Mouse (Mus musculus): ENCODE measurements around the gene Foxo3. TPM values are rescaled to one million over a fixed set of nuclear protein-coding genes. Genes with fewer than 3 reads are reported as not detected.

Foxo3 gene
- total RNA-seq, 2 experiments from 2014 or later = 56.9 to 78.5 TPM

DNA sequence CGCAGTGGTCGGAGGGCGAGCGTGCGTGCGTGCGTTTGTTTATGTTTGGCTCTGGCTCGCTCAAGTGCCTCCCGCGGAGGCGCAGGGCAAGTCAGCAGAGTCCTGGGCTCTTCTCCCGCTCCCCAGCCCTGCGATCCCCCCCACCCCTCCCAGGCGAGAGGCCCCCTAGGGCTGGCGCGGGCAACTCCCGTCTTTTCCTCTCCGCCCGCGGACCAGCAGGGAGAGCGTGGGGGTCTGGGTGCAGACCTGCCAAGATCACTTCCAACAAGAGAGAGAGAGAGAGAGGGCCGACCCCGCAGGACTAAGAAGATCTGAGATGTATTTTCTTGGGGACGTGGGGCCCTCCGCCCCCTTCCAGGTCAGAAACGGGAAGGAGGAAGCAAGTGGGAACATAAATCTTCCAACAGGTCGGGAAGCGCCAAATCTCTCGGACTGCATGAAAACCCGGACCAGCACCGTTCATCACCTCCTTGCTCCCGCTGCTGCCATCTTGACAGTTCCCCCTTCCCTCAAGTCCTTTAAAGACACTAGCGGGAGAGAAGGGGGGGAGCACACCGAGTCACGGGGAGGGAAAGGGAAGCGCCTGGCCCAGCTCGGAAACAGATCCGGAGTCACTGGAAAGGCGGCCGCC, 569 bp downstream of the Foxo3 start:
- DNase-seq = no peak

DNA sequence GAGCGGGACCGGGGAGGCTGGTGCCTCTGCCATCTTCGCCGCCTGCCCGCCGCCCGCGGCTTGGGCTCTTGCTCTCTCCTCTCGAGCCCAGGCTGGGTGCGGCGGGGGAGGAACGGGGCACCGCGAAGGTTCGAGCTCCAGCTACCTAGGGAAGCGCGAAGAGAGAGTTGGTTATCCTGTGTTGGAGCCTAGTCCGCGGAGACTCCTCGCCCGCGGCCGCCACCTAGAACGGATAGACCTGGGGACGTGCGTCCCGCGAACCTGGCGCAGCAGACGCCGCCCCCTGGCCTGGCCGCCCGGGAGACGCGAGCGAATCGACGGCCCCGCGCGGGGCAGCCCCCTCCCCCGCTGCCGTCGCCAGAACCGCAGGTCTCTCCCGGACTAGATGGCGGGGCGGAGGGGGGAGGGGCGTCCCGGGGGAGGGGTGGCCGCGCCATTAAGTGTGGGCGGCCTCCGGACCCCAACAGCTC, 1.1 kb downstream of the Foxo3 start:
- peak; percentile 67 to 77 for DNase-seq

DNA sequence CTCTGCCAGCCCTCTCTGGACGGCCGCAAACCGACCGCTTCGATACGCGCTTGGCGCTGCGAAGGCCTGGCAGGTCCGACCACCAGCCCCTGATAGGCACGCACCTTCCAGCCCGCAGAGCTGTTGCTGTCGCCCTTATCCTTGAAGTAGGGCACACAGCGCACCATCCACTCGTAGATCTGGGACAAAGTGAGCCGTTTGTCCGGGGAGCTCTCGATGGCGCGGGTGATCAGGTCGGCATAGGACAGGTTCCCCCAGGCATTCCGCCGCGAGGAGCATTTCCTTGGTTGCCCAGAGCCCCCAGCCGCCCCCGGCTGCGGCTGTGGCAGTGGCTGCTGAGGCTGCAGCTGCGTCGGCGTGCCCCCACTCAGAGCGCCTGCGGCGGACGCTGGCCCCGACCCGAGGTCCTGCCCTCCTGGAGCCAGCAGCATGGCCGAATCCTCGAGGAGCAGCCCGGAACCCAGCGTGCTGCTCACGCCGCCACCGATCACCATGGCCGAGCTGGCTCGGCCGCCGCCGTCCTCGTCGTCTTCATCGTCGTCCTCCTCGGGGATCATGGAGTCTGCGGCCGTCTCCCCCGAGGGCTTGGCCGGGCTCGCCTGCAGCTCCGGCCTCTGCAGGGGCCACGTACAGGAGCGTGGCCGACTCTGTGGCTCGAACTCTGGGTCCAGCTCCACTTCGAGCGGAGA, 1.7 kb downstream of the Foxo3 start:
- peak; percentile 46 to 48 for DNase-seq

DNA sequence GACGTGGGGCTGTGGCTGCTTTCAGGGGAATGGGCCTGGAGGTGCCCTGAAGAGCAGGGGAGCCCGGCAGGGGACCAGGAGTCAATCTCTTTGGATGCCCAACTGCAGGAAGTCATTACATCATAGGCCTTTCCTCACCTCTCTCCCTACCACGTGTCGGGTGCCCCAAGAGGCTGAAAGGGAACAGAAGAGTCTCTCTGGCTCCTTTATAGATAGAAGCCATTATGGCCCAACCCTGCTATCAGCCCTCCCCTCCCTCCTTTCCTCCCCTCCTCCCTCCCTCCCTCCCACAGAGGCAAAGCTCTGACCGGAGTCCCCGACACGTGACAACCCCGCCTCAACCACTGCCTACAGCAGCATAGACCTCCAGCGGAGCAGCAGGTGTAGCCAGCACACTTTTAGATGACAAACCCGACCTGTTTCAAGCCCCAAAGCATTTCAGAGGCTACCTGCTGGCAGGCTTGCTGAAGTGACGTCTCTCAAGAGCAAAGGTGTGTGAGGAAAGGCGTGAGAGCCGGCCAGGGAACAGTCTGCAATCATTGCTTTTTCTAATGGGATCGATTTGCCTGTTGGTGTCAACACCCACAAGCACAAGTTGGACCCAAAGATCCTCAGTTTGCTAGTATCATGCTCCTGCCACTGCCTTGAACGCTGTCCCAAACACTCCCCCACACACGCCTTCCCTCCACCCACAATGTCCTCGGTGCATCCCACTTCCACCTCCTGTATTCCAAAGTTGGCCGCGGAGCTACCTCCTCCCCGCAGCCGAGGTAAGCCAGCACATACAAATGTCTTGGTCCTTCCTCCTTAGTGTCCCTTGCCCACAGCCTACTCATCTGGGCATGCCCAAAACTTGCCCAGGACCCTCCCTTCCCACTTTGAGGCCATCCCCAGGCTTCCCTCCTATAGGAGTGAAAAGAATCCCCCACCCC, 2.5 kb downstream of the Foxo3 start:
- peak; percentile 51 for DNase-seq

DNA sequence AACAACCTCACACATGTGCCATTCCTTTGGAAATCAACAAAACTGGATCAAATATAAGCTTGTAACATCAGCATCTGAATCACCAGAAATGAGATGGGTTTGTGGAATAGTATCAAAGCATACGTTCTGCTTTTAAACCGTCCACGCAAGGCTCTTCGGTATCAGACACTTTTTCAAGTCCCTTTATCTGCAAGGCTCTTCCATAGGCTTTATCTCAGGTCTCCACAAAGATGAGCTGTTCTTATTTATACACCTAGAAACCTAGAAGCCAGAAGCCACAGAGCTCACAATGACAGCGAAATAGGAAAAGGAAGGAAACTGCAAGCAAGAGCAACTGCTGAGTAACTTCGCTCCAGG, 3.2 kb downstream of the Foxo3 start:
- DNase-seq = no peak

DNA sequence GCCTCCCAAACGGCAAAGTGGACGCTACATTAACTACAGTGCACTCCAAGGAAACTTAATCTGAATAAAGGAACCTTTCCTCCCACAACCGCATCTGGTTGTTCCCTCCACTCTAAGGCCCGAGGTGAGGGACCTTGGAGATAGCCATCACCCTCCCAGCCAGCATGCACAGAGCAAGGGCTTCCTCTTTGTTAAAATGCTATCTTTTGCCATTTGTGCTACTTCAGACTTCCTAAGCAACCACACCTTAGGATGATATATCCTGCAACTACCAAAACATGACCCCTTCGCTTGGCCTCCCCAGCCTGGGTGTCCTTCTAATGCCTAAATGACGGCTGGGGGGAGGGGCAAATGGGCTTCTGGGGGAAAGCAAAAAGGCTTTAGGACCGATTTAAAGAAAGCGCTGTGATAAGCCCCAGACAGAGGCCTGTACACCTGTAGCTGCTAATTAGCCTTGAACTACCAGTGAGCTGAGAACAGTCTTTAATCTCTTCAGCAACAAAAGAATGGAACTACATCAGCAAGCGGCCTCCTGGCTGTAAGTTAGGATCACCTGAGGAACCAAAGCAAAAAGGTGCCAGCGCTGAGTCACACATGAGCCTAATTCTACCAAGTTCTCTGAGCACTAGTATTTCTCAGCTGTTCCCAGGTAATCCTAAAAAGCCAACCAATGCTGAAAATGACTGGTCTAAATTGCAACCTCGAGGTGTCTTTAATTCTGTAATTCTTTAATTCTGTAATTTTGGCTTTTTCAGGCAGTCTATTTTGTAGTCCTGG, 4.9 kb downstream of the Foxo3 start:
- DNase-seq = no peak

DNA sequence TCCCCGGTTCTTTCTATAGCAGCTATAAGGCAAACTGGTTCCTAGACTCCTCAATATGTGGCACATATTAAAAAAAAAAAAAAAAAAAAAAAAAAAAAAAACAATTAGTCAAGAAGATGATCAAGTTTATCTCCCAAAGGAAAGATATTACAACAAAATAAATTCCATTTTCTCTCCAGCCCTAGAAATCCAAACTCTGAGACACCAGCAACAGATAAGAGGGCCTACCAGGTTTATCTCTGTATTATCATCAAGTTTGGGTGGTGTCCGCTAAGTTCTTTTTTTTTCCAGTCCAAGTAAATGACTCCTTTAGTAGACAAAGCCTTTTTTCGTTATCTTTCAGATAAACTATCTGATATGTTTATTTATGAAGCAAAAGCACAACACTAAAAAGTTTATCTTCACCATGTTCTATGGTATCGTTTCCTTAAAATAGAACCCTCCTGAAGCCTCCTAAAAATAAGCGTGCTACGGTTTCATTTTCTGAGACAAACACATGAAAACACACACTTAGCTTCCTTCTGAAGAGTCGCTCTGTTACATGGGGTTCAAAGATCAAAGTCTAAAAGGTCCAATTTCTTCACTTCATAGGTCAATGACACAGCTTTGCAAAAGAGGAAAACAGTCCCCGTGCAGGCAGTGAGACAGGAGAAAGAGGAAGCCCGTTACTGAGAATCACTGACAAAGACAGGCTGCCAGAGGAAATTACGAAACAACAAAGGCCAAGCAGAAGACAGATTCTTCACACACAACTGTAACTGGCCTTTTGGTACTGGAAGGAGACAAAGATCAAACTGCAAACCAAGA, 6.1 kb downstream of the Foxo3 start:
- peak; percentile 48 to 49 for DNase-seq

DNA sequence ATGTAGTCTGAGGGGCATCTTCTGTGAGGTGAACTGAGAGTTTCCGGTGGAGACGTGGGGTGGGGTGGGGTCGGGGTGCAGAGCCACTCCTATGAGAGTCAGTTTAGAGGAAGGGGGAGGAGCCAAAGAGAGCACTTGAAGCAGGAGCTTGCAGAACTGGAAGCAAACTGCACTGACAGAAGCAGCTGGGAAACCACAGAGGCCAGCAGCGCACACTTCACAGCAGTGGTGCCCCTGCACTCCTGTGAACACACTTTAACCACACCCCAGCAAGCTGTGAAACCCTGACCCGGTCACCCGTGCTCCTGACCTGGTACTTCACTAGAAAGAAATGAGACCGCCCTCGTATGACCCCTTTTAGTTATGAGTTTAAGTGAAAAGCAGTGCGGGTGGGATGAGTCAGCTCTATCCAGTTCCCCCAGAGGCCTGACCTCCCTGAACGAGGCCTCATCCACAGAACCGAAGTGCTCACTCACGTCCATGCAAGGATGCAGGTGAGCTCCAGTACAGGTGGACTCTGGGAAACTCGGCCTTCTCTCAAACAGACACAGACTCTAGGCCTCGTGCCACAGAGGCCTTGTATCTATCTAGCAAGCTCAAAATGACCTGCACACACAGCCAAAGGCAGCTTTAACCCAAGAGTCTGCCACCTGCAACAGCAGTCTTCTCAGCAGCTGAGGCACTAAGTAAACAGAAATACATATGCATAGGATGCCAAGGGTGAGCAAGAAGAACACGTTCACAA, 7.1 kb downstream of the Foxo3 start:
- peak; percentile 33 to 45 for DNase-seq

DNA sequence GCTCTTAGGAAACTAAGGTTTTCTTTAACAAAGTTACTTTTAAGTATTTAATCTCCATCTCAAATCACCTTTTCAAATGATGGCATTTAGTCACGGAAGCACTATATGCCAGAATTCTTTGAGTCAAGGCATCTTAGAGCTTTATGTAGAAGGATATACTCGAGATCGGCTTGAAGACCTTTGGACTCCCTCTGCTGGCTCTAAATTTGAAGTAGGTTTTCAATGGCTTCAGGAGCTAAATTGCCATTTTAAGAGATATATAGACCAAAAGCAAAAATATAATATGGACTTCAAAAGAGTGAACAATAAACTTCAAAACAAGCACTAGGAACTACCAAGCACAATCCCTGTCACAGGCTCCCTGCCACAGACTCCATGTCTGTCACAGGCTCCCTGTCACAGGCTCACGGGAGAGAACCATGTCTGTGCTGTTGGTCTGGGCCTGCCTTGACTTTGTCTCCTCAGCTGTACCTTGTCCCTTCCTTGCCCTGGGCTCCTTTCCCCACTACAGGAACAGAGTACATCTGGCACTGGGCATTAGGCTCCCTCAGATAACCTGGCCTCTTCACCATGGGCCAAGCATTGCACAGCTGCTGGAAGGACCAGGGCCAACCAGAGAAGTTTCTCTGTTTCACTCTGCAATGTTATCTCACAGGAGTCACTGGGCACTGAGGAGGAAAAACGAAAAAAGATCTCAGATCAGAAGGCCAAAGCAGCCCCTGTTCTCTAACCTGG, 8.6 kb downstream of the Foxo3 start:
- DNase-seq = no peak

DNA sequence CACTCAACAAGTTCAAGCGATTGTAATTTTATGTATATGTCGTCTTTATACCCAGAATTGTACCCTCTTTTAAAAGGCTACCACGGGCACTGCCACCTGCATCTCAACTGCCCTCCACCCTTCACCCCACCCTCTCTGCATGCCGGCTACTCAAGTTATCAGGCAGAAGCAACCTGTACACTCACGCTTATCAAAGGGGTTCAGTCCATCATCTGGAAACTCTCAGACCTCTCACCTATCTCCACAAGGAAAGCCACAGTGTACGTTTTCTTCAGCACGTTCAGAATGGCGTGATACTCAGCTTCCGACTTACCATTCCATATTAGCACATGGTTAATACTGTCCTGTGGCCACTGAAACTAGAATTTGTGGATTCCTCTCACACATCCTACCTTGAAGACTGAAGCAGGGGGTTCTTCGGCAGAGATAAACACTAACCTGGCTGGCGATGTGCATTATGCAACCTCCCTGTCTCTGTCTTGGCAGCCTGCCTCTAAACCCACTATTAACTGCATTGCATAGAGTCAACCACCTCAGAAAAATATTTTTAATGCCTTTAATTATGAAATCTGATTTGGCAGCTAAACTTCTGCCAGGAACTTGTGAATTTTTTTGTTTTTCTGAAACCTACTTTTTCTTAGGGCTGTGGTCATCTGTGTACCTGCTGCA, 11.4 kb downstream of the Foxo3 start:
- no peak for DNase-seq

DNA sequence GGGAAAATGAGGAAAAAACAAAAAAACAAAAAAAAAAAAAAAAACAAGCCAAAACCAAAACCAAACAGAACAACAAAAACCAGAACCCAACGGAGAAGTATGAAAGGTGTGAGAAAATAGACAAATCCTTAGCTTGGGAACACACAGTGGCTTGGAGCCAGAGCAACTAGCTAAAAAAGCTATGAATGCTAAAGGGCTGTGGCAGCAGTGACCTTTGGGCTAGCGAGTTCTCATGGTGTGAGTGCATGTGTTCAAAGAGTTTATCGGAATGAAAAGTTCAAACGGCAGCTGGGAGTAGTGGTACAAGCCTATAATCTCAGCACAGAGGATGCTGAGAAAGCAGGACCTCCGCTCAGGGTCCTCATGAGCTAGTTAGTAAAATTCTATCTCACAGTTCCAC, 12.4 kb downstream of the Foxo3 start:
- DNase-seq = peak in 1 of 2 experiments; percentile 53

DNA sequence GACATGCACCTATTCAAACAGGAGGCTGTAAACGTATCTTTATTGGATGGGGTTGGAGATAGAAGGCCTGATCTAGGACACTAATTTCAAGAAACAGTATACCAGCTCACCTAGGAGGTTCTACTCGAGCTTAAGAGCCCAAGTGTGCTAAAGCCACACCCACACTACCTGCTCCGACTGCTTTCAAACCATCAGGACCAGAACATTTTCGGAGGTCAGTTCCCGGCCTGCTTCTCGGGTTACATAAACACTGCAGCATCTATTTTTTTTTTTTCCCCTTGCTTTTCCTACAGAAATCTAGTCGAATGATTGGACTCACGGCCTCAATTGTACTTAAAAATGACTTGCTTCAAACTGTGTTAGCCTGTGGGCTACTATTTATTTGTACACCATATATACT, 12.9 kb downstream of the Foxo3 start:
- DNase-seq = no peak

DNA sequence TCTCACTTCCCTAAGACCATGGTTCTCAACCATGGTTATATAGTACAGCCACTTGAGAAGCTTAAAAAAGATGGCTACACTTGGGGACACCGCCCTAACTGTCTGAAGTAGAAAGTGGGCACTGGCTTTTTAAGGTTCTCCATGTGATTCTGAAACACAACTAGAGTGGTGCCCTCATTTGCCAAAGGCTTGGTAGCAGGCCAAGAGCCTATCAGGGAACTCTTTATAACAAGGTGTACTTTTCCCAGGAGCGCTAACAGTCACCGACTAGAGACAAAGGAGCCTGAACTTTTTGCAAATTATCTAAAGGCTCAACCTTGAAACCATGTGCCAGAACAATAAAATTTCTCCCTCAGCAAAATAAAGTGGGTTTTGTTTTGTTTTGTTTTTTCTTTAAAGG, 14.5 kb downstream of the Foxo3 start:
- no peak for DNase-seq

DNA sequence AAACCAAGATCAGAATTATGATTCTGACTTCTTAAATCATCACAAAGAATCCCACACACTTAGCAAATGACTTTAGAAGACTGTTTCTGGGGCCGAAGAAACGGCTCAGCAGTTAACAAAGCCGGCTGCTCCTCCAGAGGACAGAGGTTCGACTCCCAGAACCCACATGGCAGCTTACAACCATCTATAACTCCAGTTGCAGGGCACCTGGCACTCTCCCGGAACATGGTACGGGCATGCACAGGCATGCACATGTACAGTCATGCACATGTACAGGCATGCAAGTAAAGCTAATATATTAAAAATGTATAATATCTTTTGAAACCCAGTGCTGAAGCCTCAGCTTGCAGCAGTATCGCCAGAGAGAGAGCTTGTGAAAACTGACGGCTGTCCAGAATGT, 15.5 kb downstream of the Foxo3 start:
- no peak for DNase-seq

DNA sequence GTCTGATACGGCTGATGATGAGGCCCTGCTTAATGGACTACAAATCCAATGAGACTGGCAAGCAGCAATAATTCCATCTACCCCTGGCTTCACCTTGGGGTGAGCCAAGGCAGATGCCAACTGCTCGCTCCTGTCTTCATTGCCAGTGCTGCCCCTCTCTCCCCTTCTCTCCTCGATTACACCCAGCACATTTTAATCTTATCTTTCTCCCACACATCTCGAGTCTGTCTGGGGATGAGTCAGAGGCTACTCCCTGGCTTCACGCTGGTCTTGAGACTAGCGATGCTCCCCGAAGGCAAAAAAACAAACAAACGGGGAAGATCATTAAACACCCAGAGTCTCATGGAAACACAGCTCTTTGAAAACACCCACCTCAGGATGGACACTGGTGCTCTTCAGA, 16.0 kb downstream of the Foxo3 start:
- DNase-seq = no peak

DNA sequence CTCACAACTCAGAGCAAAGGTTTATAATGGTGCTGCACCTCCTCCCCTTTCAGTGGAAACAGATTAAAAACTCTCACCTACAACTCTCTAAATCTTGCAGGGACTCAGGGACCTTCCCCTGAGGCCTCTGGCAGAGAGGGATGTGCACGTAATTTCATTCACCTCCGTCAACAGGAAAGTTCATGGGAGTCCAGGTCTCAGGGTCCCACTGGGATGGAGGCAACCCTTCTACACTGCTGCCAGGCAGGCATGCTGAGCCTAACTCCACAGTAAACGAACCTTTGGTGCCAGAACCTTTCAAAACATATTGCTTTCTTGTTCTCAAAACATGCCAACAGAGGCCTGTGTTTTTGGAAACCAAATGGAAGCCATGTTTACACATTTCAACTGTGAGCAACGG, 17.0 kb downstream of the Foxo3 start:
- DNase-seq = no peak

DNA sequence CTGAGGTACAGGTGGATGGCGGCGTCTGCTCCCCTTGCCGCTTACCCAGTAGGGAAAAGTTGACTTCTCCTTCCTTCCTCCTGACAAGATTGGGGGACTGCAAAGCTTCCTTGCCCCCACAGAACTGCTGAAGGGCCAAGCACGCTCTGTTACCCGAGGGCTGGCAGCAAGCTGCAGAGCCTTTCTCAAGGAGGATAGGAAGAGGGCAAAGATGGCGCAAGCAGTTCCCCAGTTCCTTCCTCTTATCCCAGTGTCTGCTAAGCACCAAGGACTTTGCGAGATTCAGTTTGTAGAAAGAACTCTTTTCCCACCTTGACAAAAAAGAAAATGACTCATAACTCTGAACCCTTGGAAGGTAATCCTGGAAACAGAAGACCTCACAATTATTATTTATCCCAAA, 18.6 kb downstream of the Foxo3 start:
- DNase-seq = no peak

DNA sequence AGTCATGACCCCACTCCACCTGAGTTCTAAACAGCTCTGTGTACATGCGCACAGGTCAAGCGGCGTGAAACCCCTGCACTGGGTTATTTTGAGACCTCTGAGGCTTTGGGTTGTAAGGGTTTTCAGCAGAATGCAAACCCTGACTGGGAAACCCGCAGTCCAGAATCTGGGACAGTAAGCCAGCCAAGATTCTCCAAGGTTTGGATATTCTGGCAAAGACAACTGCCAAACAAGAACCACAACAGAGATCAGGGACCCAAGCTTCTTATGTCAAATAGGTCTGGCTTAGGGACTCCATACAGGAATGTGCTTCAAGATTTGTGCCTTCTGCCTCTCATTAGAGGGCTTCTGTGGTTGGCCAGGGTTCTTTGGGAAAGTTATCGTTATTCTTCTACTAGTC, 21.8 kb downstream of the Foxo3 start:
- no peak for DNase-seq

DNA sequence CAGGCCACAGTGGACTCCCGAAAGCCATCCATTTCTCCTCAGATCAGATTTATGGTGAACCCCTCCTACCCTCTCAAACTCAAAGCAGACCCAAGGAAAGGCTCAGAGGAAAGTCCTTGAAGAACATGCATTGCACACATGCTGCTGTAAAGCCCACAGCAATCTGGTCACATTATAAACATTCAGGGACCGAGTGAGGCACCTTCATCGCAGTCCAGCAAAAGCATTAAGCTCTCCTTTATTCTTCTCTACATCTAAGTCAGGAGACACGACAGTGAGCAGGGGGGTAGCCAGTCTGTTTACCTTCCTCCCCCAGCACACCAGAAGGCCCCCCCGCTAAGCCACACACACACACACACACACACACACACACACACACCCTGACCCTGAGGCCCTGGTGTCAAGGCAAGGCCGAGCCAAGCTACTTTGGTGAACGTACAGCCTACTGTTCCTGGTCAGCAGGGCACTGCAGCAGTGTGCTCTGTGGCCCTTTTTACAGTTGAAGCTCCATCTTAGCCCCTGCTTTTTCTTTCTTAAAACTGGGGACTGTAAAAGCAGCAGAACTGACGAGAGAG, 24.7 kb downstream of the Foxo3 start:
- DNase-seq = peak; percentile 41 to 48

Measured in adrenal gland, postnatal 36 days (tissue).